ENCODE assay signal across 8 mouse cellular contexts in genomic region chr6:8345219-8345856, GRCm38 (mm10).
DNase-seq lines count a peak whose midpoint lies in the region; ATAC-seq and TF ChIP-seq lines count a peak whose summit lies in the region.

No protein-coding gene starts in this region.

- H3K27me3 ChIP-seq in CH12.LX (replicated peaks): no peaks in the 10 kb centered on the region
- no peaks in the 10 kb centered on the region for H3K27me3 ChIP-seq in liver, embryonic 14.5 days (ENCODE audit: control insufficient read depth, insufficient read depth, low read length)
- no peaks in the 10 kb centered on the region for H3K27me3 ChIP-seq in splenic B cell, adult 2 months (ENCODE audit: control insufficient read depth, insufficient read depth, low read length, poor library complexity, severe bottlenecking)

- H3K36me3 ChIP-seq in CH12.LX (replicated peaks in 1 of 2; ENCODE audit: control insufficient read depth in 1 of 2, insufficient read depth in 1 of 2, low read length in 1 of 2): no peaks in the 10 kb centered on the region
- no peaks in the 10 kb centered on the region for H3K36me3 ChIP-seq in liver, embryonic 14.5 days (replicated peaks; ENCODE audit: control insufficient read depth, insufficient read depth, low read depth)
- no peaks in the 10 kb centered on the region for H3K36me3 ChIP-seq in splenic B cell, adult 2 months (ENCODE audit: control insufficient read depth, insufficient read depth, low read length, poor library complexity, severe bottlenecking)

- peak overlapping the region; percentile 94 for H3K4me2 ChIP-seq in CH12.LX (ENCODE audit: insufficient read depth, low read depth, poor library complexity, severe bottlenecking)
- peak overlapping the region; percentile 30 for H3K4me2 ChIP-seq in liver, embryonic 14.5 days (ENCODE audit: low read depth)

- TF ChIP-seq POLR2A in CH12.LX (IDR thresholded peaks at IDR 0.05; ENCODE audit: low read depth, low read length): peak; percentile 60
- TF ChIP-seq POLR2A in embryonic fibroblast, embryonic 13.5 days (IDR thresholded peaks at IDR 0.05; ENCODE audit: low read depth, low read length): no peak

- peak overlapping the region; percentile 45 to 56 (median 53) for H3K4me3 ChIP-seq in CH12.LX (replicated peaks in 1 of 3; ENCODE audit: low read depth in 2 of 3, low read length in 2 of 3, poor library complexity in 1 of 3)
- no peak overlapping the region for H3K4me3 ChIP-seq in embryonic fibroblast, embryonic 13.5 days (ENCODE audit: insufficient read depth, low read length)
- no peak overlapping the region; a peak in 1 of 4 replicates for H3K4me3 ChIP-seq in liver, embryonic 14.5 days (ENCODE audit: insufficient read depth in 1 of 2, low read depth in 2 of 2, low read length in 2 of 2)

- intact Hi-C loops in heart, postnatal 36 days (cut with DNase I): no loop called here

- peaks cover 7 to 43% of the 10 kb centered on the region in 2 experiments; a peak in 2 of 4 replicates for H3K4me1 ChIP-seq in CH12.LX (ENCODE audit: control insufficient read depth in 1 of 2, insufficient read depth in 2 of 2)
- H3K4me1 ChIP-seq in embryonic fibroblast, embryonic 13.5 days (ENCODE audit: control insufficient read depth, insufficient read depth, low read length): peaks cover 15% of the 10 kb centered on the region
- H3K4me1 ChIP-seq in liver, embryonic 14.5 days (replicated peaks; ENCODE audit: control insufficient read depth in 2 of 2, insufficient read depth in 2 of 2, low read length in 1 of 2): peaks cover 27 to 37% of the 10 kb centered on the region in 2 experiments

- no peak for TF ChIP-seq CTCF in CH12.LX (conservative IDR thresholded peaks at IDR 0.05 in 1 of 2, IDR thresholded peaks at IDR 0.05 in 1 of 2; ENCODE audit: low read depth in 2 of 2, low read length in 2 of 2)
- no peak for TF ChIP-seq CTCF in embryonic fibroblast, embryonic 13.5 days (IDR thresholded peaks at IDR 0.05; ENCODE audit: borderline replicate concordance, insufficient read depth, low read length)
- no peak for TF ChIP-seq CTCF in liver, embryonic 14.5 days (IDR thresholded peaks at IDR 0.05; ENCODE audit: low read depth)

- in situ Hi-C loops in CH12.LX (cut with MboI; ENCODE audit: low pct_ligation_motif_present, low pct_unique_long_range_greater_than_20kb, low sequenced_read_pairs): loop anchor here (25.0 kb wide), 1 partner anchor 392 kb away; no protein-coding TSS in a partner anchor

- WGBS in liver, embryonic 14.5 days (ENCODE audit: insufficient replicate concordance): 38% methylated on average over 5 of the region's 5 CpGs

- H3K9me3 ChIP-seq in CH12.LX (replicated peaks; ENCODE audit: low read length): no peaks in the 10 kb centered on the region
- H3K9me3 ChIP-seq in liver, embryonic 14.5 days (ENCODE audit: control insufficient read depth, low read length): no peaks in the 10 kb centered on the region

- DNase-seq in frontal cortex, postnatal 36 days (ENCODE audit: low spot score in 2 of 2): peak; percentile 55 to 70
- no peak for DNase-seq in frontal cortex, postnatal 10 days (ENCODE audit: low spot score in 2 of 2)
- DNase-seq in CH12.LX (ENCODE audit: extremely low read depth): peak; percentile 85
- DNase-seq in heart, postnatal 36 days: peak; percentile 52 to 57
- DNase-seq in liver, embryonic 14.5 days (ENCODE audit: low read depth in 3 of 3, low spot score in 3 of 3): peak; percentile 83 to 91 (median 88)
- DNase-seq in splenic B cell, adult 2 months (ENCODE audit: low read depth, low spot score): peak; percentile 49
- no peak for DNase-seq in cerebellum, adult 18-20 months

- TF ChIP-seq RAD21 in CH12.LX (IDR thresholded peaks at IDR 0.05; ENCODE audit: low read depth, low read length): no peak

- dilution Hi-C loops in CH12.LX (cut with MboI; ENCODE audit: extremely low pct_ligation_motif_present, extremely low pct_unique_long_range_greater_than_20kb, low sequenced_read_pairs): no loop called here

- ATAC-seq in liver, embryonic 14.5 days (ENCODE audit: insufficient read depth): peak; percentile 95

- H3K27ac ChIP-seq in CH12.LX (ENCODE audit: insufficient read depth, low read depth): 0 out of 2 replicates have a peak overlapping the region, but pooled peaks have one; percentile 36
- H3K27ac ChIP-seq in embryonic fibroblast, embryonic 13.5 days (ENCODE audit: insufficient read depth, low read length): peak overlapping the region; percentile 39; the same call in 1 of the 2 replicates
- H3K27ac ChIP-seq in liver, embryonic 14.5 days: peak overlapping the region; percentile 61

- peak overlapping the region; percentile 96 for H3K9ac ChIP-seq in CH12.LX (ENCODE audit: insufficient read depth, low read depth)
- H3K9ac ChIP-seq in liver, embryonic 14.5 days (replicated peaks): peak overlapping the region; percentile 38; the same call in 1 of the 2 replicates

- peaks cover 3% of the 10 kb centered on the region for H3K79me2 ChIP-seq in CH12.LX (replicated peaks; ENCODE audit: control insufficient read depth, extremely low read depth, insufficient read depth, poor library complexity, severe bottlenecking)

- no peak for TF ChIP-seq EP300 in CH12.LX (IDR thresholded peaks at IDR 0.05; ENCODE audit: low read length)
- no peak for TF ChIP-seq EP300 in liver, embryonic 14.5 days (IDR thresholded peaks at IDR 0.05; ENCODE audit: low read depth)

TF ChIP-seq in CH12.LX, 34 proteins besides CTCF, POLR2A, EP300 and RAD21:
- TF ChIP-seq ETS1 (conservative IDR thresholded peaks at IDR 0.05; ENCODE audit: low read depth, low read length) (peak; percentile 39; the same call in 1 of the 2 replicates), TBP (conservative IDR thresholded peaks at IDR 0.05; ENCODE audit: low read depth, low read length) (peak; percentile 70; the same call in 1 of the 2 replicates), MEF2A (IDR thresholded peaks at IDR 0.05; ENCODE audit: borderline replicate concordance, low read depth, low read length) (no peak), NELFE (IDR thresholded peaks at IDR 0.05; ENCODE audit: low read depth, low read length) (0 out of 2 replicates have a peak, but pooled peaks have one; percentile 30), ELF1 (IDR thresholded peaks at IDR 0.05; ENCODE audit: low read depth, low read length) (0 out of 2 replicates have a peak, but pooled peaks have one; percentile 11), MAFK (IDR thresholded peaks at IDR 0.05; ENCODE audit: insufficient replicate concordance, low read length) (peak; percentile 96), GABPA (IDR thresholded peaks at IDR 0.05; ENCODE audit: insufficient replicate concordance, low read depth, low read length) (peak; percentile 28; the same call in 1 of the 2 replicates), TCF12 (IDR thresholded peaks at IDR 0.05; ENCODE audit: low read depth, low read length) (peak; percentile 59; the same call in 1 of the 2 replicates), CHD1 (IDR thresholded peaks at IDR 0.05; ENCODE audit: low read depth, low read length) (no peak; the same call in 1 of the 2 replicates), ZNF384 (IDR thresholded peaks at IDR 0.05; ENCODE audit: low read depth, low read length) (peak; percentile 53), SIN3A (IDR thresholded peaks at IDR 0.05; ENCODE audit: low read length) (peak; percentile 55; the same call in 1 of the 2 replicates), NRF1 (IDR thresholded peaks at IDR 0.05; ENCODE audit: low read depth, low read length) (no peak)
TF ChIP-seq in CH12.LX: peak in this region for 9.

Comparison
In these comparisons a context has a peak if more than half of its experiments do, and no peak if none do; other contexts are left out.
1. DNase-seq: peak in frontal cortex, postnatal 36 days (2 of 2), CH12.LX (single experiment), heart, postnatal 36 days (2 of 2), liver, embryonic 14.5 days (3 of 3) and splenic B cell, adult 2 months (single experiment); none in frontal cortex, postnatal 10 days (0 of 2) and cerebellum, adult 18-20 months (0 of 2).
2. H3K4me3 ChIP-seq: peak in CH12.LX (3 of 3); none in embryonic fibroblast, embryonic 13.5 days (single experiment) and liver, embryonic 14.5 days (0 of 2).
3. Peak in every context shown above with its lines, with median percentiles within 50 percentile points of each other: H3K27ac ChIP-seq.